Mouse (Mus musculus) central nervous system, embryonic 14 days (tissue): ENCODE data around the gene H1f0. TPM values are rescaled to one million over a fixed set of nuclear protein-coding genes. Genes with fewer than 3 reads are reported as not detected.

Experiments
- polyA plus RNA-seq: library from polyadenylated mRNA; depleted of rRNA; stranded (reverse); fragments of >200 nt; gene quantifications from 2 replicates; pipeline ENCODE4 v1.2.3, GENCODE M21; 2012; rRNA removed

The H1f0 gene
- polyA plus RNA-seq: 278 and 348 TPM in 2 replicates

GRCm38 (mm10) chr15:79028237-79028738 lies at the start of gene H1f0:
Gene H1f0, plus strand, starts transcription at chr15:79028450.

GRCm38 (mm10) chr15:79041585-79041984 lies 13.3 kb downstream of the H1f0 start, which contains the start of gene Galr3:
Gene Galr3, plus strand, starts transcription at chr15:79041885.

GRCm38 (mm10) chr15:79062376-79063159 lies 34.3 kb downstream of the H1f0 start, which contains the start of gene Ankrd54:
Gene Ankrd54, minus strand, starts transcription at chr15:79062893.

GRCm38 (mm10) chr15:79074913-79075532 lies 46.8 kb downstream of the H1f0 start, which contains the start of gene Eif3l:
Gene Eif3l, plus strand, starts transcription at chr15:79075179.

Other genes with a start within 250 kb of the H1f0 start
- gene Card10, start 225.4 kb upstream of the H1f0 start, polyA plus RNA-seq: 3.8 and 5.4 TPM in 2 replicates
- gene Cdc42ep1, start 185.8 kb upstream of the H1f0 start, polyA plus RNA-seq: 9.1 and 13.2 TPM in 2 replicates
- gene Lgals2, start 172.9 kb upstream of the H1f0 start, polyA plus RNA-seq: 0.10 and 0.29 TPM in 2 replicates
- 65.7 and 68.2 TPM in 2 replicates for gene Gga1, start 151.3 kb upstream of the H1f0 start, polyA plus RNA-seq
- gene Gm49510, start 128.8 kb upstream of the H1f0 start, polyA plus RNA-seq: 0.02 and 0.03 TPM in 2 replicates
- 13.7 and 27.6 TPM in 2 replicates for gene Sh3bp1, start 128.7 kb upstream of the H1f0 start, polyA plus RNA-seq
- gene Pdxp, start 114.5 kb upstream of the H1f0 start, polyA plus RNA-seq: 87.9 and 100 TPM in 2 replicates
- 226 and 578 TPM in 2 replicates for gene Lgals1, start 101.7 kb upstream of the H1f0 start, polyA plus RNA-seq
- gene Nol12, start 93.5 kb upstream of the H1f0 start, polyA plus RNA-seq: 41.2 and 43.8 TPM in 2 replicates
- gene Triobp, start 80.7 kb upstream of the H1f0 start, polyA plus RNA-seq: 48.5 and 58.0 TPM in 2 replicates
- gene Galr3, start 13.4 kb downstream of the H1f0 start, polyA plus RNA-seq: 0.07 and 0.24 TPM in 2 replicates
- gene Ankrd54, start 34.4 kb downstream of the H1f0 start, polyA plus RNA-seq: 58.6 and 61.8 TPM in 2 replicates
- gene Eif3l, start 46.7 kb downstream of the H1f0 start, polyA plus RNA-seq: 173 and 188 TPM in 2 replicates
- 22.3 and 27.5 TPM in 2 replicates for gene Micall1, start 80.4 kb downstream of the H1f0 start, polyA plus RNA-seq
- gene Polr2f, start 112.6 kb downstream of the H1f0 start, polyA plus RNA-seq: 182 and 194 TPM in 2 replicates
- gene 1700088E04Rik, start 112.8 kb downstream of the H1f0 start, polyA plus RNA-seq: 16.1 and 16.8 TPM in 2 replicates
- 5.8 and 20.4 TPM in 2 replicates for gene Sox10, start 136.8 kb downstream of the H1f0 start, polyA plus RNA-seq
- gene Pick1, start 200.7 kb downstream of the H1f0 start, polyA plus RNA-seq: 117 and 118 TPM in 2 replicates
- 2.3 TPM in 2 replicates for gene Gm49486, start 200.9 kb downstream of the H1f0 start, polyA plus RNA-seq
- 0.34 and 0.35 TPM in 2 replicates for gene Slc16a8, start 226.3 kb downstream of the H1f0 start, polyA plus RNA-seq